Mouse (Mus musculus) telencephalon, adult 2 months (tissue): Measurements from ENCODE around the gene Inpp5f.
"Not testable (repeated sequence)": the region's sequence is repeated elsewhere in the genome, so short reads cannot be mapped to it uniquely, and the experiment has no call there.

ENCODE experiments used
- DNase-seq: peaks from one replicate; pipeline ENCODE4 v3.0.0-alpha.2; 2011; ENCODE audit warnings: low read depth, low spot score

Gene Inpp5f

DNA sequence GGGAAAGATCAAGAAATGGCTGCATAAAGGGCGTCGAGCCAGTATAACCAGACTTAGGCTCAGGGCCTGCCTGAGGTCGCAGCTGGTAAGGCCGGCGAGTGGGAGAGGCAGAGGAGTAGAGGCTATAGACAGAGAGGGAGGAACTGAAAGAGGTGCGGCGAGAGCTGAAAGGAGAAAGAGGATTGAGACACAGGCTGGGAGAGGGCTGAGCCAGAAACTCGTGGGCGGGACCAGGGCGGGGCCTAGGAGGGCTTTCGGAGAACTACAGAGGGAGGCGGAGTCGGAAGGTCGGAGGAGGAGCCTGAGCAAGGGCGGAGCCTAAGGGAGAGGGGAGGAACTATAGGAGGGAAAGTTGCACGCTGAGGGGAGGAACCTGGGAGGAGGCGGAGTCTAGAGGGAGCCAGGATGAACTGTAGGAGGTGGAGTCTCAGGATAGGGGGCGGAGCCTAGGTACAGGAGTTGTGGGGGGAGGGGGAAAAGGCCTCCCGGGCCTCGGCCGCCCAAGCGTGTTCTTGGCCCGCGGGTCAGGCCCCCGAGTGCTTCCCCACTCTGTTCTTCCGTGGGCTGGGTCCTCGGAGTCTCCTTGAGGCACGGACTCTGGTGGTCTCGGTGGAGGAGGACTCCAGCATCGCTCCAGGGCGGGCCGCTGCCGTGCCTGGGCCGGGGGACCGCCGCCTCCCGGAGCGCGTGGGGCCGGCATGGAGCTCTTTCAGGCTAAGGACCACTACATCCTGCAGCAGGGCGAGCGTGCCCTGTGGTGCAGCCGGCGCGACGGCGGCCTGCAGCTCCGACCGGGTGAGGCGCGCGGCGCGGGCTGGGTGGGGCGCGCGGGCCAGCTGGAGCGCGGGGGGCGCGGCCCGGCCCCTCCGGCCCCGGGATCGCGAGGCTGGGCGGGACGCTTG is at the start of gene Inpp5f:
Gene Inpp5f (plus strand): TSS at position 432 of the 902 bp plus-strand sequence.
- peak; percentile 98 for DNase-seq

DNA sequence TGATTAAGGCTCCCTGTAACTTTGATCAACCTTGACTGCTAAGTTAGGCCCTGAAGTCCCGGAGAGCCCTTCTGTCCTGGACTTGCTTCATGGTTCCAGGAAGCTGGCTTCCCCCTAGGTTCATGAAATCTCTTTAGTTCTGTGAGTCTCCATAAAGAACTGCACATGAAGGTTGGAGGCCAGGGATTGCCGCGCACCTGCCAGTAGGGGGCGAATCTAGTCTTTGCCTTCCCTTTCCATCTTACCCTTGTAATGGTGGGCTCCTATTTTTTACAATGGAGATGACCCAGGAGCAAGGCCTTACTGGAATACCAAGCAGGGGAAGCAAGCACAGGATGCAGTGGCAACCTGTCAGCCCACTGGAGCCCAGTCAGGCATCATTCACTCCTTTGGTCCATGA is 47.8 kb upstream of the Inpp5f start:
- DNase-seq, result no peak

DNA sequence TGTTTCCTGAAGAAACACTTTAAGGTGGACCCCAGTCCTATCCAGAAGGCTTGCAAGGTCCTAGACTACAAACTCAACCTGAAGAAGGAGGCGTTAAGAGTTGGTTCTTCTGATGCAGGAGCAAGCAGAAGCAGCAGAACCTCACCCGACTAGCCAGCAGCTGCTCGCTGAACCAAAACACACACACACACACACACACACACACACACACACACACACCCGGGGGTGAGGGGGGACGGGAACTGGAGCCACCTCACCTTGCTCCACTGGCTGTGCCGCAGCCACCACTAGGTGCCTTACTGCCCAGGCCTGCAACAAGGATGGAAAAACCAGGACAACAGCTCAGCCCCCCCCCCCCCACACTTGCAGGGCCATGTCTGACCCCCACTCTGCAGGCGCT is 44.8 kb upstream of the Inpp5f start:
- no peak for DNase-seq

DNA sequence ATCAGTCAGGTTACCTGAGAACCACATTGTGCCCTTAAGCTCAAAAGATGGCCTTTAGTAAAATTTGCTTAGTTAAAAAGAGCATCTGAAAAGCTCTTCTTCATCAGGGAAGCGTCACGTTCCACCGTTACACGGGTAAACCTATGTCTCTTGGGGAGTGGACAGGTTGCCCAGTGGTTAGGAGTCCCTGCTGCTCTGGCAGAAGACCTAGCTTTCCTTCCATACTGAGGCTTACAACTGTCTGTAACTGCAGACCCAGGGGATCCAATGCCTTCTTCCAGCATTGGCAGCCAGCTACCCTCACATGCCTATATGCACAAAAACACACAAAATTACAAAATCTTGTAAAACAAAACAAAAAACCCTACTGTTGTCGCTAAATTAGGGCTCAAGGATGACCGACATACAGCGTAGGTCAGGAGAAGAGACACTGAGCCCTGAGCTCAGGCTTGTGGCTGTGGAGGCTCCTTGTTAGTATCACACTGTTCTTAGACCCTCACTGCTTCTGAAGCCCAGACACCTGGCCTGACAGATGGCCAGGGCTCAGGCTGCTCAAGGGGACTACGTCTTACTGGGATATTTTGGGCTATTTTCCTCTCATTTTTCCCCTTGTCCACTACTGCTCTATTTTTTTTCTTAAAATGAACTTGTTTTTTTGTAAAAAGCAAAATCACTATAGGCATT is 43.4 kb upstream of the Inpp5f start:
- DNase-seq, result no peak

DNA sequence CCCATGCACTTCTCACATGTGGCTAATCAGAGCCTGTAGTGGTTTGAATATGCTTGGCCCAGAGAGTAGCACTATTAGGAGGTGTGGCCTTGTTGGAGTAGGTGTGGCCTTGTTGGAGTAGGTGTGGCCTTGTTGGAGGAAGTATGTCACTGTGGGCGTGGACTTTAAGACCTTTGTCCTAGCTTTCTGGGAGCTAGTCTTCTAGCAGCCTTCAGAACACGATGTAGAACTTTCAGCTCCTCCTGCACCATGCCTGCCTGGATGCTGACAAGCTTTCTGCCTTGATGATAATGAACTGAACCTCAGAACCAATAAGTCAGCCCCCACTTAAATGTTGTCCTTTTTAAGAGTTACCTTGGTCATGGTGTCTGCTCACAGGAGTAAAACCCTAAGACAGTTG is 41.7 kb upstream of the Inpp5f start:
- DNase-seq, result not testable (repeated sequence)

DNA sequence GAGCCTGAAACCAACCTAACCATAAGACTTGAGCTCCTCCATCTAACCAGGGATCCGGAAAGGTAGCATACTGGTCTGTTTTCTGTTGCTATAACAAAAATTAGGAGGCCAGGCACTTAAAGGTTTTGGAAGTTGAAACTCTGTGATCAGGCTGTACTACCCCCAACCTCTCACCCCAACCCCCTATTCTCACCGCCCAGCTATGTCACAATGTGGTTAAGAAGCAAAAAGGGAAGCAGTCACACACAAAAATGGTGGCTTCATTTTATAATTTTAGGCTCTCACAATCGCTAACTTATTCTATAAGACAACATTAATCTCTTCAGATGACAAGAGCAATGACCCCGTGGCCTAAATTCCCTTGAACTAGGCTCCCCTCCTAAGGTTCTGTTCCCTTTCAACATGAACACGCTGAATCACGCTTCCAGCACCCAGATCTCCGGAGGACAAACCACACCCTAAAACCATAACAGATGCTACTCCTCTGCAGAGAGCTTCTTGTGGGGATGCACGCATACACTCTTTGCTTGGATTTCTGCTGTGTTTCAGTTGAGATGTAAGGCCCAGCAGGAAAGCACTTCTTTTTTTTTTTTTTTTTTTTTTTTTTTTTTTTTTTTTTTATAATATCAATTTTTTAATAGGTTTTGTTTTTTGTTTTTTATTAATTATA is 41.0 kb upstream of the Inpp5f start:
- DNase-seq, result no peak

DNA sequence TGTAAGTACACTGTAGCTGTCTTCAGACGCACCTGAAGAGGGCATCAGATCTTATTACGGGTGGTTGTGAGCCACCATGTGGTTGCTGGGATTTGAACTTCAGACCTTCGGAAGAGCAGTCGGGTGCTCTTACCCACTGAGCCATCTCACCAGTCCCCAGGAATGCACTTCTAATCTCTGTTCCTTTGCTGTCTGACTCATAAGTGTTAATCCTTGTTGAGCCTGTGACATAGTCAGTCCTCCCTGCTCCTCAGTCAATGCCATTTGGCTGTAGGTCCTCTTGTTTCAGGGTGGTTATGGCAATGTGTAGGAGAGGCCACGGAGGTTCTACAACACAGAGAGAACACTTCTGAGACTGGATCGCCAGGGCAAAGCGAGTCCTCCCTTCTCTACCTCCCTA is 40.5 kb upstream of the Inpp5f start:
- not testable (repeated sequence) for DNase-seq

DNA sequence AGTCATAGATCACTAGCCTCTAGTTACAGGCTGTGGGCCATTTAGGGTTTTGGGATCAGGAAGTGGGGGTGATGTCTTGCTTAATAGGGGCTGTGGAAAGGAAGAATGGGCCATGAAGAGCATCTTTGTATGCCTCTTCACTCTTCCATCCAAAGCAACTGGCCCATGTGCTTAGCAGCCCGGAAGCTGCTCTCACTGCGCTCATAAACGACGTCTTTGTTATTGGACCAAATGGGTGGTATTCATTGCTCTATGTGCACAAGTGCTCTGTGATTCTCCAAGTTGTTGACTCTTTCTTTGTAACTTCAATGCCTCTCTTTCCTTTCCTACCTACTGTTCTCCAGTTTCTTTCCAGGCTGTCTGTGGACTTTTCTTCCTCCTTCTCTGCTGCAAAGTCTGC is 39.1 kb upstream of the Inpp5f start:
- peak; percentile 52 for DNase-seq

DNA sequence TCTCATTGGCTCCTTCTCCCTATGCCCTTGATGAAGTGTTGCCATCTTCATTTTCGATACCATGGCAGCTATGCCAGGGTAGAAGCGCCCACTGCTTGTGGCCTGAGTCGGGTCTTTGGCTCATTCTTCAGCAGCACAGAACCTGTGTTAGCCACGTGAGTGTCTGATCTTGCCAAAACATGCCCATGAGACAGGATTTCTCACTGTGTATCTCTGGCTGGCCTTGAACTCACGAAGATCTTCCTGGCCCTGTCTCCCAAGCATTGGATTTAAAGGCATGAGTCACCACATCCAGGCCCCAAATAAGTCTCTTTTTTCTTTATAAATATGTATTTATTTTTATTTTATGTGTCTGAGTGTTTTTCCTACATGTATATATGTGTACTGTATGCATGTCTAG is 35.9 kb upstream of the Inpp5f start:
- DNase-seq, result no peak

DNA sequence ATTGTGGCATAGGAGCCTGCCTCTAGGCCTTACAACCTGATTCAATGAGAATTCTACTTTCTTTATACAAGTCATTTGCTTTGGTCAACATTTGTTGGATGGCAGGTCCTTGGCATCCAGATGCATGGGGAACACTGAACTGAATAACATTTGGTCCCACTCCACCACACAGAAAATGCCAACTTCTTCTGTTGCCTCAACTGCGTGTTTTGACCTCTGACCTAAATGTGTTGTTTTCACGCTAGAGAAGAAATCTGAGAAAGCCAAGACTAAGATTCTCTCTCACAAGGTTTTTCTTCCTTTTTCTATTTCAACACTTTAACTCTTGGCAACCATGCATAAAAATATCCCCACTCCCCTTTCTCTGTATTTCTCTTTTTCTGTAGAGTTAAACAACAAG is 35.3 kb upstream of the Inpp5f start:
- no peak for DNase-seq

DNA sequence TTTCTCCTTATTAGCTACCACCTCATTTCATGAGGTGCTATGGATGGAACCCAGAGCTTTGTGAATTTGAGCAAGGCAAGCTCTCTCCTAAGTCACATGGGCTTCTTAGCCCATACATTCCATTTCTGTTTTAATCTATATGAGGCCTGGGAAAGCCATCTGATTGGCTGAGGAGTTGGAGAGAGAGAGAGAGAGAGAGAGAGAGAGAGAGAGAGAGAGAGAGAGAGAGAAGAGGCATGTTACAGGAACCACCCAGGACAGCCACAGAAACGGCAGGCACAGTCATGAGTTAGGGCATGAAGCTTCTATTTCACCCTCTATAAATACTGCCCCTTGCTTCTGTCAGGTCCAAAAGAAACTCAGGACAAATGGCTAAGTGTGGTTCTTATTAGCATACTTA is 33.5 kb upstream of the Inpp5f start:
- no peak for DNase-seq

DNA sequence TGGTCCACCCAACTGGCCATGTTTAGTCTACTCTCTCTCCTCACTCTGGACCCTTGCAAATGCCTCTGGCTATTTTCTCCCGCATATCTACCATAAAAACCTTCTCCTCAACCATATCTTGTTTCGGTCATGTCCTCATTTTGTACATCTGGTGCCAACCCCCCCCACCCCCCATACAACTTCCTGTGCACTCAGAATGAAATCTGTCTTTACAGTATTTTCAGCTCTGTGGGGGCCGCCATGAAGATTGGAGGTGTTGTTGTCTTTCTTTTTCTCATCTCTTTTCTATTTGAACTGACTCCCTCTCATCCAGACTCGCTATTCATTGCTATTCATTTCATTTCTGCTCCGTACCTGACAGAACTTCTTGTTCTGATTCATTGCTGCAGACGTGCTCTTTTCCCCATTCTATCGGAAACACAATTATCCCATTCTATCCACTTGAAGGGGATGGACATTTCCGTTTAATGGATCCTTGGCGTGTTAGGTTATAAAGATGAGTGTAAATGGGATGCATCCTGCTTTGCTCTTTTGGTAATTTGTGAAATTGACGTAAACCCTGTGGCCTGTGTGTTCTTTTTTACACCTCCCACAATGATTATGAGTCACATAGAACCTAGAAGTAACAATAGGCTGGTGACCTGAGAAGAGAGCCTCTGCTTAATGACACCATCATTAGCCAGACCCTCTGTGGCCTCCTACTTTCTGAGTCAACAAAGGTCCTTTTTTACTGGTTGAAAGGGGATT is 32.8 kb upstream of the Inpp5f start:
- DNase-seq, result no peak

DNA sequence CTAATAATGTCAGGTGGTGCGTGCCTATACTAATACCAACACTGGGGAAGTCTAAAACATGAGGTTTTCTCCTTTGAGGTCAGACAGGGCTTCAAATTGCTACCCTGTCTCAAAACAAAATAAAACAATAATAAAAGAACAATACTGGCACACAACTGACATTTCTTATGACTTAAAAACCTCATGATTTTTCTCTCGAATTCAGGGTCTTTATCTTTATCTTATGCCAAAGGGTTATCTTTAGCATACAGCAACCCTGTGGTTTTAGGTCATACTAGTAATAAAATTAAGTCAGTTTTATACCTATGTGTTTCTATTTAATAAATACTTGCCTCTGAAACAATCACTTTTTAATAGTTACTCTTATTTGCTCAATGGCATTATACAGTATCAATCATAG is 31.7 kb upstream of the Inpp5f start:
- DNase-seq, result no peak

DNA sequence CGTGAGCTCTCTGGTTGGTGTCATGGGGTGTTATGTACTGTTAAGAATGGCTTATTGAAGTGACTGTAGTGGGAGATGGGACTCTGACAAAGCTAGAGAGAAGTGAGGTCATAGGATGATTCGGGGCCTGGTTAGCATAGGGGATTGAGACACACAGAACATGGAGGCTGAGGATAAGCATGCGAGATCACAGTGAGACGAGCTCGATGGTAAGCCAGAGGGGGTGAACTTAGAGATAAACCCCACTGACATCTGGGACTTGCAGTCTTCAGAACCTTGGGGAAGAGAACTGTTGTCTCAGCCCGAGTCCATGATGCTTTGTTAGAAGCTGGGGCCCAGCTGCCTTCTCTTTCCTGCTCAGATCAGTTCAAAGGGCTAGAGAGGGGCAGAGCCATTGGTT is 30.8 kb upstream of the Inpp5f start:
- no peak for DNase-seq

DNA sequence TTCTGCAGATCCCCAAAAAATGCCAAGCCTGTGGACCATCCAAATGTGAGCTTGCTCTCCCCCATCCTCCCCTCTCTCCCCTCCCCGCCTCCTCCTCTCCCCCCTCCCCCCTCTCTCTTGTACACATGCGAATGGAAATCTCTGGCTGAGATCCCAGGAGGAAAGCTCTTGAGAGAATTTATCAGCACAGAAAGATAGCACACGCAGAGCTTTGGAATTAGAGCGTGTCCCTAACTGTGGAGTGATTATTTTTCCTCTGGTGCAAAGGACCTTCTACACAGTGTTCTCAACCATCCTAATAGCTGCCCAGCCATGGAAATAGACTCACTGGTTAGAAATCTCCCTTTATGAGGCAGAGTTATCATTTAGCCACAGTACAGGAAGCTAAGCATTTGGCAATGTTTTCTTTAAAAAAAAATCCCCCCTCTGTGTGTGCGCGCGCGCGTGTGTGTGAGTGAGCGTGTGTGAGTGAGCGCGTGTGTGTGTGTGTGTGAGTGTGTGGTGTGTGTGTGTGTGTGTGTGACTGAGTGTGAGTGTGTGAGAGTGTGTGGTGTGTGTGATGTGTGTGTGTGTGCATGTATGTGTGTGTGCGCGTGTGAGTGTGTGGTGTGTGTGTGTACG is 29.2 kb upstream of the Inpp5f start:
- no peak for DNase-seq

DNA sequence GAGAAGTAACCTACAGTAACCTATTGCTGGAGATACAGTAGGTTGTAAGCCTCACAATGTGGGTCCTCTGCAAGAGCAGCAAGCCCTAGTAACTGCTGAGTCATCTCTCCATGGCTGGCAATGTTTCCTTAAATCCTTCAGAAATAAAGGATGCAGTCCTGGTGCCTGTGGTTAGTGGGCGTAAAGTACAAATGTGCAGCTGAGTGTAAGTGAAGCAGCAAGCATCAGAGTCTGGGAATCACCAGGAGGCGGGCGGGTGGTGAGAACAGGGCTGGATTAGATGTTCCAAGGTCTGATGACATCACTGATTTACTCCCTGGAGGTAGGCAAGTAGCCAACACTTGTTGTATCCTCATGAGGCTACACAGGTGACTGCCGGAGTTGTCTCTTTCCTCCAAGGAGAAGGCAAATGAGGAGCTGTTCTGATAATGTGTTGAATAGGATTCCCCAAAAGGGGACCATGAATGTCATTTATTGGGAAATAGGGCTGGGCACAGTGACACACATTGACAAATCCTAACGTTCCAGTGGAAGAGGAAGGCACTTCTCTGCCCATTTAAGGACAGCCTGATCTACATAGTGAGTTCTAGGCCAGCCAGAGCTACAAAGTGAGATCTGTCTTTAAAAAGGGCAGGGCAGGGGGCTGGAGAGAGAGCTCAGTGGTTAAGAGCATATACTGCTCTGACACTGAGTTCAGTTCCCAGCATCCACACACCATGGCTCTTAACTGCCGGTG is 27.7 kb upstream of the Inpp5f start:
- DNase-seq, result peak; percentile 95

DNA sequence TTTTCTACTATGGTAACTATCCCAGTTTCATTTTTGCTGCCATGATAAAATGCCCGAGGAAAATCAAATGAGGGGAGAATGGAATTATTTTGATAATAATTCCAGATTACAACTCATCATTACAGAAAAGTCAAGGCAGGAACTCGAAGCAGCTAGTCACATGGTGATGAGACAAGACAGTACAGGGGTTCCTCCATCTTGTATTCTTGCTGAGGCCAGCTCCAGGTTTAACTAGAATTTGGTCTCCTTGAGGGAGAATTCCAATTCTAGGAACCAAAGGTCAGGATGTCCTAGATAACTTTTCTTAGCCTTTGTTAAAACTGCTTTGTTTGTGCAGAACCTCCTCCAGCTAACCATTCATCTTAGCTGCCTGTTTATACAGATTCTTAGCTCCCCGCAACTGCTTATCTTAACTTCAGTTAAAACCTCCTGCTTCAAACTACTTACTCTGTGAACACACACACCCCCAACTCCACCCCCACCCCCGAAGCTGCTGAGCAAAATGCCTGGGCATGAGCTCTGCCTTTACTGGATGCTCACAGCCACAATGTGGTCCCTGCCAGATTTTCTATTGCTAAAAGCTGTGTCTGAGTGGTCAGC is 23.7 kb upstream of the Inpp5f start:
- DNase-seq, result no peak

DNA sequence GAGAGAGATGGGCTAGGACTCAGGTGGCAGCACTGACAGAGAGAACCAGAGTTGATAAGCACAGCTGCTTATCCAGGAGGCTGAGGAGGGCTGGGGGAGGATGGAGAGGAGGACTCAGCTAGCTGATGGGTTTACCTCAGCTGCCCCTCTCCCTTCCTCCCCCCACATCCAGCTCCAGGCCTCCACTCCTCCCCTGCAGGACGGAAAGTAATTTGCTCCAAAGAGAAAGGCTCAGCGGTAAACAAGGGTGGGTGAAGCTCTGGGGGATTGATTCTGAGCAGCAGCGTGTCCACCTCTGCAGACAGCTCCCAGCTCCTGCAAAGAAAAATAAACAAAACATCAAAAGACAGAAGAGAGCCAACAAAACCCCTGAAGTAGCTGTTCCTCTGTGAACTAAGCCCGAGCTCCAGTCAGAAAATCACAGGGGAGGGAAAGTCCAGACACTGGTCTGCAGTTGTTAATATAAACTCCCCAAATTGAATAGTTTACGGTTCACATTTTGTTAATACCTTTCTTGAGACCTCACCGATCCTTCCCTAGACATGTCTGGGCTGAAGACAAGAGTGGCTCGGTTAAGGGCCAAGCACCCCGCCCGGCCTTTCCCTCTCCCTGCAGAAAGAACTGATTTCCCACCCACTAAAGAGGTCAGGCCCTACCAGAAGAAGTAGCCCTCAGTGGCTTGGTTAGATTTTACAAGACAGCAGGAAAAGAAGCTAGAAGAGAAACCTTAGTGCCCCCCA is 19.6 kb upstream of the Inpp5f start:
- DNase-seq, result no peak

DNA sequence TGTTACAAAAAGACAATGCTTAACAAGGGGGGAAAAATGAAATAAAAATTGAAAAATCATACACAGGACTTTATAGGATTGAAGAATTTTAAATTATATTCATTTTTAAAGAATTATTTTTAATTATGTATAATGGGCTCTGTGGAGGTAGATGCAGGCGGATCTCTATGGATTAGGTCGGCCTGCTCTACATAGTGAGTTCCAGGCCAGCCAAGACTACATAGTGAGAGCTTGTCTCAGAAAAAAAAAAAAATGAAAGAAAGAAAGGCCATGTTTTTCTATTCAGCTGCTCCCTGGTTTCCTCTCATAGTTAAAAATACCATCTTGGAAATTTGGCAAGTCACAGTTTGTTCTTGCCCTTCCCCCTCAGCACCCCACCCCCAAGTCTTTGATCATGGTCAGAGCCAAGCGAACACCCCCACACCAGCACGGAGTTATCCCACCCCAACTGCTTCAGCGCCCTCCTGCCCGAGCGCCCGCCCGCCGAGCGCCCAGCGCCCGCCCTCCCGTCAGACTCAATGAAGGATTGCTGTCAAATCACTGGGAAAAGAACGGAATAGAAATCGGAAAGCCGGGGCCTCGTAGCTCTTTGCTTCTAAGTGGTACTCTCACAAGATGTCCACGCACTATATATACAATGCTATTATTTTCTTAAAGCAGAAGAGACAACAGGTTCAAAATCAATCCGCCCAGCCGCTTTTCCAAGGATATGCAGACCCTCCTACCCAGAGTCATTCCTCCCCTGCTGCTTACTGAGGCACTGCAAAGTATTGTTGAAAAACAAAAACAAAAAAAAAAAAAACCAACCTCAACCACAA is 18.8 kb upstream of the Inpp5f start:
- DNase-seq, result no peak
